Mouse (Mus musculus) midbrain, postnatal 0 days (tissue): ENCODE measurements around the gene Itgb1. TPM values are rescaled to one million over a fixed set of nuclear protein-coding genes. Genes with fewer than 3 reads are reported as not detected.

Experiments used
- ATAC-seq: fragments of 200-750 bp; cut with Nextera tagmentation; 2 replicates; pipeline ENCODE4 v1.8.0; 2017; ENCODE audit warnings: moderate number of reproducible peaks, mild to moderate bottlenecking, moderate TSS enrichment, moderate library complexity; ENCODE audit not compliant: low FRiP score
- DNase-seq: peaks from one replicate; pipeline ENCODE4 v3.0.0-alpha.2; 2015; ENCODE audit warnings: low spot score
- H3K27ac ChIP-seq: fragments of 300-500 bp; sonication (generic); 2 replicates; pipeline ENCODE4 v1.5.1; 2014; ENCODE audit warnings: low read depth, mild to moderate bottlenecking, low read length, mixed read lengths
- H3K27me3 ChIP-seq: fragments of 300-500 bp; sonication (generic); 2 replicates; pipeline ENCODE4 v1.6.1; 2014; ENCODE audit warnings: low read length, control low read depth, mixed read lengths; ENCODE audit not compliant: insufficient read depth
- H3K36me3 ChIP-seq: fragments of 300-500 bp; sonication (generic); 2 replicates; pipeline ENCODE4 v1.6.1; 2014; ENCODE audit warnings: low read length, control low read depth, mixed read lengths; ENCODE audit not compliant: insufficient read depth
- H3K4me1 ChIP-seq: fragments of 300-500 bp; sonication (generic); 2 replicates; pipeline ENCODE4 v1.6.1; 2014; ENCODE audit warnings: mild to moderate bottlenecking, control low read depth, antibody characterized with exemption, low read length, mixed read lengths; ENCODE audit not compliant: insufficient read depth
- H3K4me2 ChIP-seq: fragments of 300-500 bp; sonication (generic); 2 replicates; pipeline ENCODE4 v1.6.1; 2014; ENCODE audit warnings: low read depth, mild to moderate bottlenecking, low read length, mixed read lengths; ENCODE audit not compliant: poor library complexity, severe bottlenecking
- H3K4me3 ChIP-seq: fragments of 300-500 bp; sonication (generic); 2 replicates; pipeline ENCODE4 v1.5.1; 2014; ENCODE audit warnings: low read depth, mild to moderate bottlenecking, low read length, moderate library complexity
- H3K9ac ChIP-seq: fragments of 300-500 bp; sonication (generic); replicated peaks from 2 replicates; pipeline ENCODE4 v1.6.1; 2014; ENCODE audit warnings: mild to moderate bottlenecking, low read length, moderate library complexity, mixed read lengths; ENCODE audit not compliant: poor library complexity, severe bottlenecking
- H3K9me3 ChIP-seq: fragments of 300-500 bp; sonication (generic); 2 replicates; pipeline ENCODE4 v1.6.1; 2016; ENCODE audit warnings: low read length, control low read depth
- CTCF ChIP-seq: IDR thresholded peaks from 2 replicates; pipeline ENCODE4 v1.5.1; 2016; ENCODE audit warnings: antibody characterized with exemption, mild to moderate bottlenecking
- WGBS: fragments of 180-500 bp; shearing (Covaris S2); extraction: QIAGEN DNeasy Blood & Tissue Kit; methylation state at CpG from one replicate; pipeline ENCODE4 v1.1.7; 2014; 5-methylcytosine and 5-hydroxymethylcytosine counted together
- polyA plus RNA-seq: library from polyadenylated mRNA; unstranded; fragments of >200 nt; fragmentation: Nextera tagmentation; extraction: Ambion mirVana; gene quantifications from 2 replicates; pipeline ENCODE4 v1.2.1, GENCODE M21; 2015
- total RNA-seq: library from RNA; depleted of rRNA; stranded (reverse); fragments of >200 nt; gene quantifications from 2 replicates; pipeline ENCODE4 v1.2.3, GENCODE M21; 2014; rRNA removed

Itgb1 gene
- total and polyA plus RNA-seq, 2 experiments from 2014 or later: 56.1 to 59.7 TPM

DNA sequence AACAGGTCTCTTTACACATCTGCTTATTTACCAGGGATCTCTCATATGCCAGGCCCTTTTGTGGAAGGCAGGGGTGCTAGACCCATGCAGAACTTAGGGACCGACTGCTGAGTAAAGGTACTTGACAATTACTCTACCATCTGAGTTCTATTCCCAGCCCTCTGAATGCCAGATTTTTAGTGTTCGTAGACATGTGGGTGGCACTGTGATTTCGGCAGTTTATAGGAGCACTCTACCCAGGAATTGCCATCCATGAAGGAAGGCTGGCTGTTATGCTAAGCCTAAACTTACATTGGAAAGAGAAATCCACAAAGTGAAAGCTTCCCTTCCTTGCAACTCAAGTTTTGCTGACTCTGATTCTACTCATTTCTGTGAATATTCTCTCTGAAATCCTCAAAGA lies 50.2 kb downstream of the Itgb1 start:
- Histone ChIP-seq H3K36me3 (peaks cover 12% of the 10 kb centered on the region; the same call in 1 of the 2 replicates), H3K9ac (no peak overlapping the region), H3K27me3 (no peaks in the 10 kb centered on the region), H3K27ac (no peak overlapping the region), H3K4me3 (no peak overlapping the region), H3K4me1 (no peaks in the 10 kb centered on the region), H3K4me2 (no peak overlapping the region), H3K9me3 (no peaks in the 10 kb centered on the region)
- DNase-seq (no peak), ATAC-seq (no peak)
- no peak for TF ChIP-seq CTCF
- 96% methylated on average over 3 of the region's 3 CpGs for WGBS

Other genes with a start within 250 kb of the Itgb1 start
- not detected in 2 replicates for gene Gm3952, start 113.0 kb downstream of the Itgb1 start, total RNA-seq
- not detected in 2 replicates for gene Gm3952, start 113.0 kb downstream of the Itgb1 start, polyA plus RNA-seq